Mouse (Mus musculus): ENCODE results near the gene Zkscan7. TPM values are rescaled to one million over a fixed set of nuclear protein-coding genes. Genes with fewer than 3 reads are reported as not detected.

The Zkscan7 gene
- polyA plus RNA-seq, 1 experiment from 2014 or later = 4.3 TPM

DNA sequence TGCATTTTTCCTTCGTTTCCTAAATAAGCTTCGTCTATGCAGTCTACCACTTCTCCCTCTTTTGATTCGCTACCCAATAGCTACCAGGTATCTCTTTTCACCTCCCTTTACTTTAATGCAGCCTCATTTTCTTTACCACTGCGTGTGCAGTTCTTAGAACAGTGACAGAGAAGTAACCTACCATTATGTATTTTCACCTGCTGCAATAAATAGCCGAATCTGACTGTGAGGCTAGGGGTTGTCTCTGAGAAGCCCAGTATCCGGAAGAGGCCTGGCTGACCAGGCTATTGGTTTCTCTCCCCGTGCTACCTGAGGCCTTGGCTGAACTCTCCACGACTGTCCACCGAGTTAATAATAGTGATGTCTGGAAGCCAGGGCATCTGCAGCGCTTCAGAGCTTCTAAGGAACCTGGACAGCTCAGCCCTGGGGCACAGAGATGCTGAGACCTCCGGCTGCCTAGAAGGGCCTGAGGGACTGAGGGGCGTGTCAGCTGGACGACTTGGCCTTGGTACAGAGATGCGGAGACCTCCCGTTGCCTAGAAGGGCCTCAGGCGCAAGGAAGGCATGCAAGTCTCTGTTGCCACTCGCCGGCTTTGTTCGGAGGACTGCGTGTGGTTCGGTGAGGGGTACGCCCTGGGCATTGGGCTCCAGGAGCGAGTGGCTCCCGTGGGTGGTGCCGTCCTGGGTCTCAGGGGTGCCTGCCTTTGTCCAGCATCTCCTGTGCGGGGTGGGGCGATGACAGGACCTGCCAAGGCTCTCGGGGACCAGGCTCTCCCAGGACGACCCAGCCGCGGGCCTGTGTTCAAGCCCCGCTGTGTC is 17.4 kb downstream of the Zkscan7 start:
- 13% methylated on average over 32 of the region's 32 CpGs for WGBS
- Histone ChIP-seq H3K27me3 (no peaks in the 10 kb centered on the region), H3K36me3 (peaks cover 5% of the 10 kb centered on the region; the same call in 1 of the 2 replicates), H3K4me3 (peak overlapping the region; percentile 45), H3K9me3 (no peaks in the 10 kb centered on the region), H3K9ac (peak overlapping the region; percentile 37), H3K27ac (no peak overlapping the region), H3K4me1 (no peaks in the 10 kb centered on the region), H3K4me2 (replicated peaks) (peak overlapping the region; percentile 55)
- peak; percentile 95 for ATAC-seq (ENCODE audit: insufficient number of reproducible peaks, insufficient read depth, low FRiP score, low TSS enrichment)

- Histone ChIP-seq H3K27me3 (peaks cover 3% of the 10 kb centered on the region; the same call in 1 of the 2 replicates), H3K4me2 (replicated peaks) (peak overlapping the region; percentile 59), H3K27ac (no peak overlapping the region), H3K36me3 (peaks cover 28% of the 10 kb centered on the region), H3K9ac (no peak overlapping the region), H3K9me3 (no peaks in the 10 kb centered on the region), H3K4me3 (peak overlapping the region; percentile 76; the same call in 1 of the 2 replicates), H3K4me1 (peaks cover 5% of the 10 kb centered on the region; the same call in 1 of the 2 replicates)
- 27% methylated on average over 3 of the region's 3 CpGs for WGBS
- ATAC-seq (ENCODE audit: insufficient number of reproducible peaks, insufficient read depth, low FRiP score, low TSS enrichment) = no peak
Observed at GRCm38 (mm10) chr9:122922436-122922835, 37.0 kb downstream of the Zkscan7 start.

GRCm38 (mm10) chr9:122922936-122923381 is 37.5 kb downstream of the Zkscan7 start, which contains the start of gene Zfp105:
Gene Zfp105, plus strand, starts transcription at chr9:122923072.
- Histone ChIP-seq H3K27ac (peak within 1 kb of the TSS; percentile 72), H3K36me3 (peaks cover 33% of the 10 kb centered on the region), H3K4me1 (peaks cover 5% of the 10 kb centered on the region; the same call in 1 of the 2 replicates), H3K4me3 (peak within 1 kb of the TSS; percentile 76), H3K9ac (peak within 1 kb of the TSS; percentile 92), H3K27me3 (peaks cover 3% of the 10 kb centered on the region; the same call in 1 of the 2 replicates), H3K4me2 (replicated peaks) (peak within 1 kb of the TSS; percentile 59), H3K9me3 (no peaks in the 10 kb centered on the region)
- ATAC-seq (ENCODE audit: insufficient number of reproducible peaks, insufficient read depth, low FRiP score, low TSS enrichment) = peak; percentile 95
- under 1% methylated on average over 43 of the region's 43 CpGs for WGBS

DNA sequence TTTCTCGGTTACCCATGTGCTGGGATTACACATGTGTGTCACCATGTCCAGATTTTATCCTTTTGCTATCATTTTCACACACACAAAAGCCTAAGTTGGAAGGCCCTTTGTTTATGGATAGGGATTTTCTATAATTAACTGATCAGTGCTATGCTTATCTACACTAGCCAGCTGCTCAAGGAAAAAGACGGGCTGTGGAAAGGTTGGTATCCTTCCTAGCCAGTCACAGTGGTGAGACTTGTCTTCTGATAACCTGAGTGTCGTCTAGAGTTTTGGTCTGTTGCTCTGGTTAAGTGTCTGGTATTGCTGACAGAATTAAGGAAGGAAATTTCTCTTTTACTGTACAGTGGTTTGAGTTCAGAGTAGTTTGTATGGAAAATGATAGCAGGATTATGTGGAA is 43.4 kb downstream of the Zkscan7 start:
- Histone ChIP-seq H3K4me3 (no peak overlapping the region), H3K4me2 (replicated peaks) (no peak overlapping the region), H3K9ac (no peak overlapping the region), H3K36me3 (peaks cover 82% of the 10 kb centered on the region), H3K27ac (no peak overlapping the region), H3K27me3 (no peaks in the 10 kb centered on the region), H3K4me1 (peaks cover under 1% of the 10 kb centered on the region; the same call in 1 of the 2 replicates), H3K9me3 (0 out of 2 replicates have a peak, but pooled peaks cover 3% of the 10 kb centered on the region)
- 90% methylated on average over 3 of the region's 3 CpGs for WGBS
- no peak for ATAC-seq (ENCODE audit: insufficient number of reproducible peaks, insufficient read depth, low FRiP score, low TSS enrichment)

Other genes starting within 250 kb of the Zkscan7 start
- not detected in 2 replicates for gene Topaz1, start 138.3 kb upstream of the Zkscan7 start, polyA plus RNA-seq (2016; fragmentation: Nextera tagmentation; extraction: Ambion mirVana)
- 7.6 and 8.1 TPM in 2 replicates for gene Tcaim, start 80.1 kb upstream of the Zkscan7 start, polyA plus RNA-seq (2016; fragmentation: Nextera tagmentation; extraction: Ambion mirVana)
- gene Gm35549, start 41.6 kb upstream of the Zkscan7 start, polyA plus RNA-seq (2016; fragmentation: Nextera tagmentation; extraction: Ambion mirVana) = 0.55 and 0.67 TPM in 2 replicates
- gene Zfp445, start 19.7 kb upstream of the Zkscan7 start, polyA plus RNA-seq (2016; fragmentation: Nextera tagmentation; extraction: Ambion mirVana) = 100 and 109 TPM in 2 replicates
- 29.0 and 30.8 TPM in 2 replicates for gene Zfp105, start 37.4 kb downstream of the Zkscan7 start, polyA plus RNA-seq (2016; fragmentation: Nextera tagmentation; extraction: Ambion mirVana)
- gene 1110059G10Rik, start 65.3 kb downstream of the Zkscan7 start, polyA plus RNA-seq (2016; fragmentation: Nextera tagmentation; extraction: Ambion mirVana) = 29.7 and 31.7 TPM in 2 replicates
- gene Kif15, start 65.4 kb downstream of the Zkscan7 start, polyA plus RNA-seq (2016; fragmentation: Nextera tagmentation; extraction: Ambion mirVana) = 66.7 and 70.8 TPM in 2 replicates
- gene Tmem42, start 135.6 kb downstream of the Zkscan7 start, polyA plus RNA-seq (2016; fragmentation: Nextera tagmentation; extraction: Ambion mirVana) = 16.8 and 19.5 TPM in 2 replicates
- gene Tgm4, start 149.0 kb downstream of the Zkscan7 start, polyA plus RNA-seq (2016; fragmentation: Nextera tagmentation; extraction: Ambion mirVana) = 0.28 and 0.65 TPM in 2 replicates
- 81.3 and 82.1 TPM in 2 replicates for gene Zdhhc3, start 227.5 kb downstream of the Zkscan7 start, polyA plus RNA-seq (2016; fragmentation: Nextera tagmentation; extraction: Ambion mirVana)
- 93.3 and 93.7 TPM in 2 replicates for gene Exosc7, start 227.5 kb downstream of the Zkscan7 start, polyA plus RNA-seq (2016; fragmentation: Nextera tagmentation; extraction: Ambion mirVana)

Measured in embryonic facial prominence, embryonic 12.5 days (tissue).